Mouse (Mus musculus): ENCODE data around the gene Copa. TPM values are rescaled to one million over a fixed set of nuclear protein-coding genes. Genes with fewer than 3 reads are reported as not detected.

Copa gene
- polyA plus RNA-seq, 1 experiment from 2014 or later = 146 TPM

- Histone ChIP-seq H3K36me3 (ENCODE audit: control insufficient read depth, insufficient read depth, low read length) (peaks cover under 1% of the 10 kb centered on the region), H3K9ac (ENCODE audit: low read depth, low read length) (no peak overlapping the region), H3K4me1 (ENCODE audit: control insufficient read depth, insufficient read depth, low read length) (no peaks in the 10 kb centered on the region), H3K4me2 (no peak overlapping the region), H3K9me3 (replicated peaks; ENCODE audit: control insufficient read depth, low read length) (no peaks in the 10 kb centered on the region), H3K27ac (ENCODE audit: low read depth, low read length) (no peak overlapping the region), H3K27me3 (ENCODE audit: control insufficient read depth, insufficient read depth, low read length) (no peaks in the 10 kb centered on the region), H3K4me3 (ENCODE audit: low read depth, low read length) (no peak overlapping the region)
- 91% methylated on average over 1 of the region's 1 CpGs for WGBS (ENCODE audit: insufficient replicate concordance)
- ATAC-seq (replicated peaks; ENCODE audit: insufficient number of reproducible peaks, low FRiP score, low TSS enrichment) = no peak
Measured at GRCm38 (mm10) chr1:172140825-172141224, 58.5 kb downstream of the Copa start.

- WGBS (ENCODE audit: insufficient replicate concordance) = 75% methylated on average over 3 of the region's 3 CpGs
- Histone ChIP-seq H3K9me3 (replicated peaks; ENCODE audit: control insufficient read depth, low read length) (no peaks in the 10 kb centered on the region), H3K4me2 (no peak overlapping the region), H3K27me3 (ENCODE audit: control insufficient read depth, insufficient read depth, low read length) (no peaks in the 10 kb centered on the region), H3K27ac (ENCODE audit: low read depth, low read length) (no peak overlapping the region), H3K9ac (ENCODE audit: low read depth, low read length) (no peak overlapping the region), H3K4me3 (ENCODE audit: low read depth, low read length) (no peak overlapping the region), H3K4me1 (ENCODE audit: control insufficient read depth, insufficient read depth, low read length) (no peaks in the 10 kb centered on the region), H3K36me3 (ENCODE audit: control insufficient read depth, insufficient read depth, low read length) (no peaks in the 10 kb centered on the region)
- no peak for ATAC-seq (replicated peaks; ENCODE audit: insufficient number of reproducible peaks, low FRiP score, low TSS enrichment)
Measured at GRCm38 (mm10) chr1:172141529-172141928, 59.2 kb downstream of the Copa start.

GRCm38 (mm10) chr1:172143570-172143969 lies 61.2 kb downstream of the Copa start:
- H3K4me3 ChIP-seq (ENCODE audit: low read depth, low read length) = no peak overlapping the region
- H3K9ac ChIP-seq (ENCODE audit: low read depth, low read length) = no peak overlapping the region
- no peaks in the 10 kb centered on the region for H3K36me3 ChIP-seq (ENCODE audit: control insufficient read depth, insufficient read depth, low read length)
- H3K27me3 ChIP-seq (ENCODE audit: control insufficient read depth, insufficient read depth, low read length) = no peaks in the 10 kb centered on the region
- no peak overlapping the region for H3K4me2 ChIP-seq
- 0 out of 2 replicates have a peak, but pooled peaks cover 4% of the 10 kb centered on the region for H3K4me1 ChIP-seq (ENCODE audit: control insufficient read depth, insufficient read depth, low read length)
- whole genome bisulfite sequencing (ENCODE audit: insufficient replicate concordance) = 32% methylated on average over 1 of the region's 1 CpGs
- ATAC-seq (replicated peaks; ENCODE audit: insufficient number of reproducible peaks, low FRiP score, low TSS enrichment) = no peak
- H3K27ac ChIP-seq (ENCODE audit: low read depth, low read length) = no peak overlapping the region
- no peaks in the 10 kb centered on the region for H3K9me3 ChIP-seq (replicated peaks; ENCODE audit: control insufficient read depth, low read length)

- under 1% methylated on average over 42 of the region's 42 CpGs for WGBS (ENCODE audit: insufficient replicate concordance)
- Histone ChIP-seq H3K4me1 (ENCODE audit: control insufficient read depth, insufficient read depth, low read length) (0 out of 2 replicates have a peak, but pooled peaks cover 4% of the 10 kb centered on the region), H3K9me3 (replicated peaks; ENCODE audit: control insufficient read depth, low read length) (no peaks in the 10 kb centered on the region), H3K9ac (ENCODE audit: low read depth, low read length) (peak within 1 kb of the TSS; percentile 100), H3K27me3 (ENCODE audit: control insufficient read depth, insufficient read depth, low read length) (no peaks in the 10 kb centered on the region), H3K36me3 (ENCODE audit: control insufficient read depth, insufficient read depth, low read length) (peaks cover 14% of the 10 kb centered on the region), H3K27ac (ENCODE audit: low read depth, low read length) (peak within 1 kb of the TSS; percentile 97), H3K4me2 (peak within 1 kb of the TSS; percentile 82), H3K4me3 (ENCODE audit: low read depth, low read length) (peak within 1 kb of the TSS; percentile 93)
- ATAC-seq (replicated peaks; ENCODE audit: insufficient number of reproducible peaks, low FRiP score, low TSS enrichment) = peak; percentile 99
Measured at GRCm38 (mm10) chr1:172147835-172148278, 65.5 kb downstream of the Copa start, which contains the start of gene Dcaf8. Gene Dcaf8 (plus strand): TSS chr1:172148084.

- Histone ChIP-seq H3K27me3 (ENCODE audit: control insufficient read depth, insufficient read depth, low read length) (no peaks in the 10 kb centered on the region), H3K4me3 (ENCODE audit: low read depth, low read length) (peak overlapping the region; percentile 93), H3K4me1 (ENCODE audit: control insufficient read depth, insufficient read depth, low read length) (0 out of 2 replicates have a peak, but pooled peaks cover 4% of the 10 kb centered on the region), H3K27ac (ENCODE audit: low read depth, low read length) (peak overlapping the region; percentile 97), H3K9me3 (replicated peaks; ENCODE audit: control insufficient read depth, low read length) (no peaks in the 10 kb centered on the region), H3K9ac (ENCODE audit: low read depth, low read length) (peak overlapping the region; percentile 100), H3K36me3 (ENCODE audit: control insufficient read depth, insufficient read depth, low read length) (peaks cover 18% of the 10 kb centered on the region), H3K4me2 (peak overlapping the region; percentile 82)
- WGBS (ENCODE audit: insufficient replicate concordance) = 1% methylated on average over 36 of the region's 40 CpGs
- ATAC-seq (replicated peaks; ENCODE audit: insufficient number of reproducible peaks, low FRiP score, low TSS enrichment) = peak; percentile 43
Measured at GRCm38 (mm10) chr1:172148279-172148954, 66.1 kb downstream of the Copa start.

- ATAC-seq (replicated peaks; ENCODE audit: insufficient number of reproducible peaks, low FRiP score, low TSS enrichment) = no peak
- WGBS (ENCODE audit: insufficient replicate concordance) = 17% methylated on average over 19 of the region's 19 CpGs
- no peaks in the 10 kb centered on the region for H3K9me3 ChIP-seq (replicated peaks; ENCODE audit: control insufficient read depth, low read length)
Measured at GRCm38 (mm10) chr1:172148955-172149815, 66.9 kb downstream of the Copa start.

GRCm38 (mm10) chr1:172154536-172154935 lies 72.2 kb downstream of the Copa start:
- WGBS (ENCODE audit: insufficient replicate concordance) = 90% methylated on average over 3 of the region's 3 CpGs
- Histone ChIP-seq H3K36me3 (ENCODE audit: control insufficient read depth, insufficient read depth, low read length) (peaks cover 29% of the 10 kb centered on the region), H3K9me3 (replicated peaks; ENCODE audit: control insufficient read depth, low read length) (no peaks in the 10 kb centered on the region), H3K27me3 (ENCODE audit: control insufficient read depth, insufficient read depth, low read length) (no peaks in the 10 kb centered on the region), H3K4me2 (no peak overlapping the region), H3K4me1 (ENCODE audit: control insufficient read depth, insufficient read depth, low read length) (0 out of 2 replicates have a peak, but pooled peaks cover under 1% of the 10 kb centered on the region), H3K27ac (ENCODE audit: low read depth, low read length) (no peak overlapping the region), H3K4me3 (ENCODE audit: low read depth, low read length) (no peak overlapping the region), H3K9ac (ENCODE audit: low read depth, low read length) (no peak overlapping the region)
- ATAC-seq (replicated peaks; ENCODE audit: insufficient number of reproducible peaks, low FRiP score, low TSS enrichment) = no peak

More at GRCm38 (mm10) chr1:172148955-172149815, 66.9 kb downstream of the Copa start:
- H3K9ac ChIP-seq (ENCODE audit: low read depth, low read length) = peak overlapping the region; percentile 100
- H3K4me1 ChIP-seq (ENCODE audit: control insufficient read depth, insufficient read depth, low read length) = 0 out of 2 replicates have a peak, but pooled peaks cover 4% of the 10 kb centered on the region
- H3K4me2 ChIP-seq = peak overlapping the region; percentile 82
- no peaks in the 10 kb centered on the region for H3K27me3 ChIP-seq (ENCODE audit: control insufficient read depth, insufficient read depth, low read length)
- peak overlapping the region; percentile 93 for H3K4me3 ChIP-seq (ENCODE audit: low read depth, low read length)
- peak overlapping the region; percentile 97 for H3K27ac ChIP-seq (ENCODE audit: low read depth, low read length)
- H3K36me3 ChIP-seq (ENCODE audit: control insufficient read depth, insufficient read depth, low read length) = peaks cover 22% of the 10 kb centered on the region

GRCm38 (mm10) chr1:172155518-172155917 lies 73.2 kb downstream of the Copa start:
- Histone ChIP-seq H3K4me2 (no peak overlapping the region), H3K4me1 (ENCODE audit: control insufficient read depth, insufficient read depth, low read length) (peaks cover 7% of the 10 kb centered on the region; the same call in 1 of the 2 replicates), H3K9ac (ENCODE audit: low read depth, low read length) (no peak overlapping the region), H3K9me3 (replicated peaks; ENCODE audit: control insufficient read depth, low read length) (no peaks in the 10 kb centered on the region), H3K36me3 (ENCODE audit: control insufficient read depth, insufficient read depth, low read length) (peaks cover 24% of the 10 kb centered on the region), H3K4me3 (ENCODE audit: low read depth, low read length) (no peak overlapping the region), H3K27me3 (ENCODE audit: control insufficient read depth, insufficient read depth, low read length) (no peaks in the 10 kb centered on the region), H3K27ac (ENCODE audit: low read depth, low read length) (no peak overlapping the region)
- WGBS (ENCODE audit: insufficient replicate concordance) = 95% methylated on average over 3 of the region's 3 CpGs
- no peak for ATAC-seq (replicated peaks; ENCODE audit: insufficient number of reproducible peaks, low FRiP score, low TSS enrichment)
